Mouse (Mus musculus): ENCODE measurements around the gene Ppp2r1a. TPM values are rescaled to one million over a fixed set of nuclear protein-coding genes. Genes with fewer than 3 reads are reported as not detected.

Ppp2r1a gene
- polyA plus RNA-seq, 1 experiment from 2014 or later, result 407 TPM

- H3K9me3 ChIP-seq, result no peaks in the 10 kb centered on the region
- peaks cover 9% of the 10 kb centered on the region; the same call in 1 of the 2 replicates for H3K4me1 ChIP-seq
- H3K27me3 ChIP-seq (ENCODE audit: insufficient read depth, poor library complexity, severe bottlenecking), result no peaks in the 10 kb centered on the region
- 39% methylated on average over 1 of the region's 1 CpGs for WGBS
- H3K27ac ChIP-seq, result peak overlapping the region; percentile 92
- H3K4me3 ChIP-seq, result peak overlapping the region; percentile 85
- DNase-seq (ENCODE audit: low spot score), result no peak
- H3K36me3 ChIP-seq, result peaks cover 21% of the 10 kb centered on the region
Observed at GRCm38 (mm10) chr17:21009726-21010125, 64.6 kb downstream of the Ppp2r1a start.

Other genes starting within 250 kb of the Ppp2r1a start
- not detected in 2 replicates for gene Vmn1r227, start 215.5 kb upstream of the Ppp2r1a start, polyA plus RNA-seq (2016; fragmentation: Nextera tagmentation; extraction: Ambion mirVana)
- not detected in 2 replicates for gene Vmn1r228, start 159.2 kb upstream of the Ppp2r1a start, polyA plus RNA-seq (2016; fragmentation: Nextera tagmentation; extraction: Ambion mirVana)
- 0.02 TPM in 1 of 2 replicates, not detected in the other for gene Vmn1r229, start 133.8 kb upstream of the Ppp2r1a start, polyA plus RNA-seq (2016; fragmentation: Nextera tagmentation; extraction: Ambion mirVana)
- not detected in 2 replicates for gene Vmn1r230, start 104.9 kb upstream of the Ppp2r1a start, polyA plus RNA-seq (2016; fragmentation: Nextera tagmentation; extraction: Ambion mirVana)
- gene Vmn1r231, start 40.2 kb upstream of the Ppp2r1a start, polyA plus RNA-seq (2016; fragmentation: Nextera tagmentation; extraction: Ambion mirVana), result not detected in 2 replicates
- gene Vmn1r232, start 25.6 kb upstream of the Ppp2r1a start, polyA plus RNA-seq (2016; fragmentation: Nextera tagmentation; extraction: Ambion mirVana), result not detected in 2 replicates
- gene Vmn1r233, start 51.2 kb downstream of the Ppp2r1a start, polyA plus RNA-seq (2016; fragmentation: Nextera tagmentation; extraction: Ambion mirVana), result not detected in 2 replicates
- 10.1 TPM in 2 replicates for gene Zfp160, start 63.6 kb downstream of the Ppp2r1a start, polyA plus RNA-seq (2016; fragmentation: Nextera tagmentation; extraction: Ambion mirVana)

All from heart, embryonic 10.5 days (tissue).